Mouse (Mus musculus): Measurements from ENCODE around the gene Hdhd3. TPM values are rescaled to one million over a fixed set of nuclear protein-coding genes. Genes with fewer than 3 reads are reported as not detected.

The Hdhd3 gene
- polyA plus RNA-seq, 1 experiment from 2014 or later = 16.8 TPM

DNA sequence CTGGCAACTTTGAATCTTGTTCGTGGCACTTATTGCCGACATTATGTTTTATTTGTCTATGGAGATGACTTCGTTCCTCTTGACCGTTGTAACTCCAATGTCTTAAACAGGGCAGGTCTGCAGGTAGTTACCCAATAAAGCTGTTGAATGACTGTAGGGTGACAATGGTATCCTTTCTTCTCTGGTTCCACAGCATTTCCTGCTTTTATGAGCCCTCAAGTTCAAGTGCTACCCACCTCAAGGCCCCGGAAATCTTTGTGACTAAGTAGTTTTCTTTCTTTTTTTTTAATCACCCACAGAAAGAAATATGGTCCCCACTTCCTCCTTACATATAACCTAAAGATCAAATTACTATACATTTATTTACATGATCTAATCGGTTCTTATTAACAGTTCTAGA lies 27.5 kb downstream of the Hdhd3 start:
- WGBS = 72% methylated on average over 6 of the region's 6 CpGs
- peak overlapping the region; percentile 7; the same call in 1 of the 2 replicates for H3K27ac ChIP-seq (ENCODE audit: low read depth, low read length)

DNA sequence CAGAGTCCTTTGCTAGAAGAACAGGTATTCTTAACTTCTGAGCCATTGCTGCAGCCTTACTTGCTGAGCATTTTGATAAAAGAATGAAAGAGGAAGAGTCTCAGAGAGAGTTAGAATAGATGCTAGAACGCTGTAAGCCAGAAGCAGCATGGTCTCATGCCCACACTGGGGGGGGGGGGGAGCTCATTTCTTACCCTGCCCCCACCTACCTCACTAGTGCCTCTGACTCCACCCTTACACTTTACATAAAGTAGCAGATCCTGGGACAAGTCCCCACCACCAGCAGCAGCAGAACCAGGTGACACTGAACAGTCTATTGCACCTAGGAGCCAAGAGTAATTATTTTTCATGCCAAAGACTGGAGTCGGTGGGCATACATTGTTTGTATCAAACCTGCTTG lies 28.1 kb downstream of the Hdhd3 start:
- Histone ChIP-seq H3K36me3 (ENCODE audit: control insufficient read depth, insufficient read depth, low read length) (no peaks in the 10 kb centered on the region), H3K9ac (ENCODE audit: low read depth, low read length) (no peak overlapping the region), H3K4me3 (ENCODE audit: low read length) (no peak overlapping the region), H3K4me1 (ENCODE audit: control insufficient read depth, insufficient read depth, low read length) (peaks cover 5% of the 10 kb centered on the region; the same call in 1 of the 2 replicates), H3K9me3 (ENCODE audit: control insufficient read depth, low read length) (no peaks in the 10 kb centered on the region), H3K27me3 (ENCODE audit: control insufficient read depth, insufficient read depth, low read length) (no peaks in the 10 kb centered on the region), H3K27ac (ENCODE audit: low read depth, low read length) (0 out of 2 replicates have a peak overlapping the region, but pooled peaks have one; percentile 43), H3K4me2 (replicated peaks; ENCODE audit: low read depth, low read length) (no peak overlapping the region)
- no peak for ATAC-seq (ENCODE audit: low FRiP score, low TSS enrichment)
- 68% methylated on average over 2 of the region's 2 CpGs for whole genome bisulfite sequencing

More for the DNA sequence above, 27.5 kb downstream of the Hdhd3 start:
- Histone ChIP-seq H3K36me3 (ENCODE audit: control insufficient read depth, insufficient read depth, low read length) (no peaks in the 10 kb centered on the region), H3K9ac (ENCODE audit: low read depth, low read length) (no peak overlapping the region), H3K9me3 (ENCODE audit: control insufficient read depth, low read length) (no peaks in the 10 kb centered on the region), H3K27me3 (ENCODE audit: control insufficient read depth, insufficient read depth, low read length) (no peaks in the 10 kb centered on the region), H3K4me1 (ENCODE audit: control insufficient read depth, insufficient read depth, low read length) (peaks cover 3% of the 10 kb centered on the region; the same call in 1 of the 2 replicates), H3K4me2 (replicated peaks; ENCODE audit: low read depth, low read length) (no peak overlapping the region), H3K4me3 (ENCODE audit: low read length) (no peak overlapping the region)
- ATAC-seq (ENCODE audit: low FRiP score, low TSS enrichment) = no peak

DNA sequence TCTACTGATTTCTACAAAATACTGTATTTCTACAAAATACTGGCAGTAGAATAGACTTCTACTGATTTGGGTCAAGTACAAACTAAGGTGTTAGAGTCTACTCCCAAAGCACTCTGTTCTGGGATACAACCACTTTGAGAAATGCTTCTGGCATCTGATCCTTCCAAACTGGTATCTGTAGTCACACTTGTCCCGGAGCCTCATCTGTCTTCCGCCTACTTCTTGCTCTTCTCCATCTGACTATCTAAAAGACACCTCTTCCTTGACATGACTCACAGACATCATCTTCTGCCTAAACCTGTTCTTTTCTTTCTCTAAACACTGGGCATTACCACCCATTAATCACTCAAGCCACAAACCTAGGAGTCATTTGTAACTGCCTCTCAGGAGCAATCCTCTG lies 31.2 kb downstream of the Hdhd3 start:
- Histone ChIP-seq H3K9me3 (ENCODE audit: control insufficient read depth, low read length) (no peaks in the 10 kb centered on the region), H3K4me3 (ENCODE audit: low read length) (no peak overlapping the region), H3K36me3 (ENCODE audit: control insufficient read depth, insufficient read depth, low read length) (no peaks in the 10 kb centered on the region), H3K27ac (ENCODE audit: low read depth, low read length) (no peak overlapping the region), H3K27me3 (ENCODE audit: control insufficient read depth, insufficient read depth, low read length) (no peaks in the 10 kb centered on the region), H3K9ac (ENCODE audit: low read depth, low read length) (no peak overlapping the region), H3K4me2 (replicated peaks; ENCODE audit: low read depth, low read length) (no peak overlapping the region), H3K4me1 (ENCODE audit: control insufficient read depth, insufficient read depth, low read length) (0 out of 2 replicates have a peak, but pooled peaks cover 3% of the 10 kb centered on the region)
- 93% methylated on average over 2 of the region's 2 CpGs for WGBS
- ATAC-seq (ENCODE audit: low FRiP score, low TSS enrichment) = no peak

- Histone ChIP-seq H3K9me3 (ENCODE audit: control insufficient read depth, low read length) (no peaks in the 10 kb centered on the region), H3K4me2 (replicated peaks; ENCODE audit: low read depth, low read length) (peak within 1 kb of the TSS; percentile 85), H3K4me3 (ENCODE audit: low read length) (peak within 1 kb of the TSS; percentile 70), H3K4me1 (ENCODE audit: control insufficient read depth, insufficient read depth, low read length) (0 out of 2 replicates have a peak, but pooled peaks cover 3% of the 10 kb centered on the region), H3K9ac (ENCODE audit: low read depth, low read length) (peak within 1 kb of the TSS; percentile 70), H3K27me3 (ENCODE audit: control insufficient read depth, insufficient read depth, low read length) (no peaks in the 10 kb centered on the region), H3K36me3 (ENCODE audit: control insufficient read depth, insufficient read depth, low read length) (no peaks in the 10 kb centered on the region), H3K27ac (ENCODE audit: low read depth, low read length) (no peak within 1 kb of the TSS)
- peak; percentile 91 for ATAC-seq (ENCODE audit: low FRiP score, low TSS enrichment)
- WGBS = under 1% methylated on average over 30 of the region's 30 CpGs
These were observed 32.6 kb downstream of the Hdhd3 start, which contains the start of gene Wdr31 for GRCm38 (mm10) chr4:62470598-62471051. Gene Wdr31 (minus strand): TSS chr4:62470896.

DNA sequence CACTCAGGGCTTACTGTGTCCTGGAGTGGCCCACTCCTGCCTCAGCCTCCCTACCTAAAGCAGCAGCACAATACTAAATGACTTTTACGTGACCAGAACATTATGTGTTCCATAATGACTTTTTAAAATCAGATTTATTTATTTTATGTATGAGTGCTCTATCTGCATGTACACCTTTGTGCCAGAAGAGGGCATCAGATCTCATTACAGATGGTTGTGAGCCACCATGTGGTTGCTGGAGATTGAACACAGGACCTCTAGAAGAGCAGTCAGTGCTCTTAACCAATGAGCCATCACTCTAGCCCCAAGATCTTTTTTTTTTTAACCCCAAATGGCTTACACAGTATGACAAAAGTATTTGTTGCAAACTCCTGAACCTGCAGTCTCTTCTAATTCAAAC lies 35.1 kb downstream of the Hdhd3 start:
- no peak for ATAC-seq (ENCODE audit: low FRiP score, low TSS enrichment)
- H3K27ac ChIP-seq (ENCODE audit: low read depth, low read length) = no peak overlapping the region
- no peaks in the 10 kb centered on the region for H3K27me3 ChIP-seq (ENCODE audit: control insufficient read depth, insufficient read depth, low read length)
- WGBS = 96% methylated on average over 1 of the region's 1 CpGs
- 0 out of 2 replicates have a peak, but pooled peaks cover 3% of the 10 kb centered on the region for H3K4me1 ChIP-seq (ENCODE audit: control insufficient read depth, insufficient read depth, low read length)
- H3K36me3 ChIP-seq (ENCODE audit: control insufficient read depth, insufficient read depth, low read length) = peaks cover 2% of the 10 kb centered on the region; the same call in 1 of the 2 replicates
- no peaks in the 10 kb centered on the region for H3K9me3 ChIP-seq (ENCODE audit: control insufficient read depth, low read length)
- H3K9ac ChIP-seq (ENCODE audit: low read depth, low read length) = no peak overlapping the region
- H3K4me3 ChIP-seq (ENCODE audit: low read length) = no peak overlapping the region
- H3K4me2 ChIP-seq (replicated peaks; ENCODE audit: low read depth, low read length) = no peak overlapping the region

DNA sequence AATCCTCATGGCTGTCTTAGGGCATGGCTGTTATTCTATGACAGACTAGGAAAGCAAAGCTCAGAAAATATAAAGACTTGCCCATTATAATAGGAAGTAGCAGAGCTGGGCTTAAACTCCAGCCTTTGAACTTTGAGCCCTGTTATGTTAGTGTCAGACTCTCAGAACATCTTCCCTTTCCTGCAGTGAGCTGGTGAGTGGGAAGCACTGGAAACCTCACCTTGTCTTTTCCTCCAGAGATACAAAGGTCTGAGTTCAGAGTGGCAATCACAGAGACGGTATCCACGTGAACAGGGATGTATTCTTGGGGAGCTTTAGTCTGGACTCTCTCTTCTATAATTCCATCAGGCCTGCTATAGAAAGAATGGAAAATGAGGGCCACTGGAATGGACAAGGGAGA lies 40.1 kb downstream of the Hdhd3 start:
- Histone ChIP-seq H3K4me1 (ENCODE audit: control insufficient read depth, insufficient read depth, low read length) (no peaks in the 10 kb centered on the region), H3K9me3 (ENCODE audit: control insufficient read depth, low read length) (no peaks in the 10 kb centered on the region), H3K4me2 (replicated peaks; ENCODE audit: low read depth, low read length) (no peak overlapping the region), H3K36me3 (ENCODE audit: control insufficient read depth, insufficient read depth, low read length) (peaks cover 4% of the 10 kb centered on the region; the same call in 1 of the 2 replicates), H3K27me3 (ENCODE audit: control insufficient read depth, insufficient read depth, low read length) (no peaks in the 10 kb centered on the region), H3K9ac (ENCODE audit: low read depth, low read length) (no peak overlapping the region), H3K27ac (ENCODE audit: low read depth, low read length) (no peak overlapping the region), H3K4me3 (ENCODE audit: low read length) (no peak overlapping the region)
- 90% methylated on average over 2 of the region's 2 CpGs for WGBS
- ATAC-seq (ENCODE audit: low FRiP score, low TSS enrichment) = no peak

DNA sequence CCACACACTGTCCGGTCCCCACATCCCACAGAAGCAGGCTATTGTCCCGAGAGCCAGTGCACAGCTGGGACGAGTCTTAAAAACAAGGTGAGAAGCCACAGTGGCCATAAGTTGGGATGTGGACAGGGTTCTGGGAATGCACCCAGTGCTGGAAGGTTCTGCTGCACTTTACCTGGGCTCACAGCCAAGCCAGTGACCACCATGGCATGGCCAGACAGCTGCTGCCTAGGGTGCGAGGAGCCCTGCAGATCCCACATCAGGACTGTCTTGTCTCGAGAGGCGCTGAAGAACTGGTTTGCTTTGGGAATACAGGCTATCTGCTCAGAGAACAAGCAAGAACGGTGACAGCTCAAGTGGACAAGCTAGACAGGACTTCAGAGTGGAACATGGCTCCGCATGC lies 42.9 kb downstream of the Hdhd3 start:
- no peaks in the 10 kb centered on the region for H3K27me3 ChIP-seq (ENCODE audit: control insufficient read depth, insufficient read depth, low read length)
- no peak overlapping the region for H3K4me3 ChIP-seq (ENCODE audit: low read length)
- H3K9me3 ChIP-seq (ENCODE audit: control insufficient read depth, low read length) = no peaks in the 10 kb centered on the region
- H3K36me3 ChIP-seq (ENCODE audit: control insufficient read depth, insufficient read depth, low read length) = peaks cover 4% of the 10 kb centered on the region; the same call in 1 of the 2 replicates
- H3K4me1 ChIP-seq (ENCODE audit: control insufficient read depth, insufficient read depth, low read length) = no peaks in the 10 kb centered on the region
- no peak overlapping the region for H3K9ac ChIP-seq (ENCODE audit: low read depth, low read length)
- H3K4me2 ChIP-seq (replicated peaks; ENCODE audit: low read depth, low read length) = no peak overlapping the region
- no peak overlapping the region for H3K27ac ChIP-seq (ENCODE audit: low read depth, low read length)
- WGBS = 96% methylated on average over 8 of the region's 8 CpGs
- no peak for ATAC-seq (ENCODE audit: low FRiP score, low TSS enrichment)

- Histone ChIP-seq H3K4me1 (ENCODE audit: control insufficient read depth, insufficient read depth, low read length) (no peaks in the 10 kb centered on the region), H3K9me3 (ENCODE audit: control insufficient read depth, low read length) (no peaks in the 10 kb centered on the region), H3K36me3 (ENCODE audit: control insufficient read depth, insufficient read depth, low read length) (peaks cover 4% of the 10 kb centered on the region; the same call in 1 of the 2 replicates), H3K27me3 (ENCODE audit: control insufficient read depth, insufficient read depth, low read length) (no peaks in the 10 kb centered on the region), H3K4me3 (ENCODE audit: low read length) (no peak overlapping the region), H3K27ac (ENCODE audit: low read depth, low read length) (no peak overlapping the region), H3K9ac (ENCODE audit: low read depth, low read length) (no peak overlapping the region), H3K4me2 (replicated peaks; ENCODE audit: low read depth, low read length) (no peak overlapping the region)
- ATAC-seq (ENCODE audit: low FRiP score, low TSS enrichment) = no peak
- WGBS = 80% methylated on average over 3 of the region's 3 CpGs
These were observed 44.2 kb downstream of the Hdhd3 start for GRCm38 (mm10) chr4:62459081-62459480.

GRCm38 (mm10) chr4:62454995-62455394 lies 48.3 kb downstream of the Hdhd3 start:
- peak; percentile 68 for ATAC-seq (ENCODE audit: low FRiP score, low TSS enrichment)
- no peaks in the 10 kb centered on the region; the same call in 1 of the 2 replicates for H3K36me3 ChIP-seq (ENCODE audit: control insufficient read depth, insufficient read depth, low read length)
- H3K27ac ChIP-seq (ENCODE audit: low read depth, low read length) = no peak overlapping the region
- no peaks in the 10 kb centered on the region for H3K27me3 ChIP-seq (ENCODE audit: control insufficient read depth, insufficient read depth, low read length)
- H3K9me3 ChIP-seq (ENCODE audit: control insufficient read depth, low read length) = no peaks in the 10 kb centered on the region
- H3K4me3 ChIP-seq (ENCODE audit: low read length) = no peak overlapping the region
- no peak overlapping the region for H3K4me2 ChIP-seq (replicated peaks; ENCODE audit: low read depth, low read length)
- no peaks in the 10 kb centered on the region for H3K4me1 ChIP-seq (ENCODE audit: control insufficient read depth, insufficient read depth, low read length)
- no peak overlapping the region for H3K9ac ChIP-seq (ENCODE audit: low read depth, low read length)
- 62% methylated on average over 5 of the region's 5 CpGs for whole genome bisulfite sequencing
